In the genomic region with DNA sequence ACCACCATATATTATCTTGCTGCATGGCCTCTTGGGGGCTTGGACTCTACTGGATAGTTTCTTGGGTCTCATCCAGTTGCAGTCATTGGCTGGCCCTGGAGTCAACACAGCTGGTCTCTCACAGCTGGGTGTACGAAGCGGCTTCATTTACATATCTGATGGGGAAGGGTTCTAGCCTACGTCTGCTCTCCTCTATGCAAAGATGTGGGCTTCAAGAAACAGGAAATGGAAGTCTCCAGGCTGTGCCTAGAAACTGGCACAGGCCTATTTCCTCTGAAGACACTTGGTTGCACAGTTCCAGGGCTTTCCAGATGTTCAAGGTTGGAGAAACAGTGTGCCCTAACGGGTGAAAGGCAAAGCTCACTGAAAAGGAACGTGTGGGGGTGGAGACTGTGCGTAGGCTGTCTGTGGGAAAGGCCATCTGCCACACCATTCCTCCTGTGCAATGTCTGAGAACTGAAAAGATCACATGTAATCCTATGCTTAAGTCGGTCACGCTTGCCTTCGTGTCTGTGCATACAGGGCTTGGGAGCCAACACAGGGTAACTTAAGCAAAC, we compare ENCODE assay signal across 8 mouse cellular contexts. TPM values are rescaled to one million over a fixed set of nuclear protein-coding genes. Genes with fewer than 3 reads are reported as not detected.
DNase-seq lines count a peak whose midpoint lies in the region; ATAC-seq and TF ChIP-seq lines count a peak whose summit lies in the region.

No protein-coding gene starts in this region.

- no peaks in the 10 kb centered on the region for H3K36me3 ChIP-seq in midbrain, postnatal 0 days (ENCODE audit: insufficient read depth, low read length)

- intact Hi-C loops in heart, postnatal 10 days (cut with DNase I) = no loop called here

- H3K27ac ChIP-seq in midbrain, postnatal 0 days (ENCODE audit: low read depth, low read length) = no peak overlapping the region

- TF ChIP-seq CTCF in midbrain, postnatal 0 days (IDR thresholded peaks at IDR 0.05) = no peak

- H3K9me3 ChIP-seq in midbrain, postnatal 0 days (ENCODE audit: low read length) = no peaks in the 10 kb centered on the region

- H3K4me1 ChIP-seq in midbrain, postnatal 0 days (ENCODE audit: insufficient read depth, low read length) = no peaks in the 10 kb centered on the region

- H3K27me3 ChIP-seq in midbrain, postnatal 0 days (ENCODE audit: insufficient read depth, low read length) = no peaks in the 10 kb centered on the region

- WGBS in midbrain, postnatal 0 days = 40% methylated on average over 9 of the region's 9 CpGs

- H3K9ac ChIP-seq in midbrain, postnatal 0 days (replicated peaks; ENCODE audit: low read length, poor library complexity, severe bottlenecking) = no peak overlapping the region

- no peak overlapping the region for H3K4me3 ChIP-seq in midbrain, postnatal 0 days (ENCODE audit: low read depth, low read length)

- no peak for ATAC-seq in midbrain, postnatal 0 days (ENCODE audit: low FRiP score)
- ATAC-seq in CD4-positive, CD25-positive, alpha-beta regulatory T cell, adult 4 months = no peak

- no peak overlapping the region for H3K4me2 ChIP-seq in midbrain, postnatal 0 days (ENCODE audit: low read depth, low read length, poor library complexity, severe bottlenecking)

- peak; percentile 19 to 75 for DNase-seq in layer of hippocampus, adult 18-20 months (ENCODE audit: low spot score in 2 of 2)
- DNase-seq in layer of hippocampus, postnatal 14 days (ENCODE audit: low spot score in 2 of 2) = no peak
- peak; percentile 52 for DNase-seq in cerebellum, adult 9-11 months
- DNase-seq in heart, postnatal 10 days = peak; percentile 70 to 71
- peak; percentile 42 for DNase-seq in midbrain, postnatal 0 days (ENCODE audit: low spot score)
- DNase-seq in MN1 (ENCODE audit: low spot score) = no peak
- no peak for DNase-seq in embryo, embryonic 10.5 days (ENCODE audit: low spot score)

RNA-seq across cellular contexts. Expression of gene Sema5a, which starts 20.8 kb away (rescaled TPM):
- 10 to 100 TPM; 74.6 to 77.7 TPM for total RNA-seq in layer of hippocampus, adult 18-20 months (2021)
- 100 to 1,000 TPM in 1 of 2 experiments, 10 to 100 TPM in 1; 98.0 to 101 TPM for total RNA-seq in layer of hippocampus, postnatal 14 days (2021)
- total RNA-seq in heart, postnatal 10 days (2021) = 10 to 100 TPM; 22.4 to 25.0 TPM
- total RNA-seq in midbrain, postnatal 0 days (2014; rRNA removed) = 26.0 and 26.5 TPM in 2 replicates
- 5.6 and 5.8 TPM in 2 replicates for polyA plus RNA-seq in midbrain, postnatal 0 days (2015; fragmentation: Nextera tagmentation; extraction: Ambion mirVana)
- under 1 TPM in 1 of 2 experiments, not detected in 1; 0.08 TPM for polyA plus RNA-seq in CD4-positive, CD25-positive, alpha-beta regulatory T cell, adult 4 months (2017; shearing (Covaris generic))

Comparison
In these comparisons a context has a peak if more than half of its experiments do, and no peak if none do; other contexts are left out.
1. DNase-seq: peak in layer of hippocampus, adult 18-20 months (2 of 2), cerebellum, adult 9-11 months (single experiment), heart, postnatal 10 days (2 of 2) and midbrain, postnatal 0 days (single experiment); none in layer of hippocampus, postnatal 14 days (0 of 2), MN1 (single experiment) and embryo, embryonic 10.5 days (single experiment).